Mouse (Mus musculus) C2C12 (cell line): Measurements from ENCODE around the gene Asic2.

Experiments
- CEBPB ChIP-seq: IDR thresholded peaks from one replicate; pipeline ENCODE4 v1.6.1; 2011; ENCODE audit warnings: low read depth, mild to moderate bottlenecking, control low read depth, moderate library complexity
- CTCF ChIP-seq: IDR thresholded peaks from one replicate; pipeline ENCODE4 v1.5.1; 2011; ENCODE audit not compliant: control insufficient read depth, insufficient read depth, insufficient read length
- FOSL1 ChIP-seq: IDR thresholded peaks from one replicate; pipeline ENCODE4 v1.8.0; 2011; ENCODE audit warnings: mild to moderate bottlenecking, low read length; ENCODE audit not compliant: poor library complexity, insufficient read depth, severe bottlenecking
- MAX ChIP-seq: IDR thresholded peaks from one replicate; pipeline ENCODE4 v1.6.1; 2011; ENCODE audit warnings: mild to moderate bottlenecking, control low read depth
- MYOD1 ChIP-seq: IDR thresholded peaks from one replicate; pipeline ENCODE4 v1.6.1; 2011; ENCODE audit warnings: low read depth; ENCODE audit not compliant: control insufficient read depth, insufficient read length
- MYOG ChIP-seq: IDR thresholded peaks from one replicate; pipeline ENCODE4 v1.6.1; 2011; ENCODE audit not compliant: control insufficient read depth, insufficient read length; ENCODE audit errors: extremely low read depth
- USF1 ChIP-seq: IDR thresholded peaks from one replicate; pipeline ENCODE4 v1.6.1; 2011; ENCODE audit warnings: low read depth, mild to moderate bottlenecking, control low read depth, moderate library complexity

- no peak for TF ChIP-seq CTCF
- no peak for TF ChIP-seq USF1
- no peak for TF ChIP-seq FOSL1
- no peak for TF ChIP-seq CEBPB
- TF ChIP-seq MAX: no peak
- TF ChIP-seq MYOD1: no peak
- no peak for TF ChIP-seq MYOG
Observed at GRCm38 (mm10) chr11:81564857-81565256, 403.4 kb downstream of the Asic2 start.
